Mouse (Mus musculus) myocyte (in vitro differentiated cells): ENCODE measurements around the gene Msi2. TPM values are rescaled to one million over a fixed set of nuclear protein-coding genes. Genes with fewer than 3 reads are reported as not detected.

Experiments
- H3K27me3 ChIP-seq: one replicate; pipeline ENCODE4 v1.6.1; 2011; ENCODE audit not compliant: control insufficient read depth, insufficient read depth, insufficient read length
- H3K36me3 ChIP-seq: one replicate; pipeline ENCODE4 v1.6.1; 2011; ENCODE audit not compliant: control insufficient read depth, insufficient read depth
- H3K4me2 ChIP-seq: one replicate; pipeline ENCODE4 v1.6.1; 2011; ENCODE audit warnings: low read depth, control low read depth
- H3K4me3 ChIP-seq: one replicate; pipeline ENCODE4 v1.5.1; 2011; ENCODE audit warnings: mild to moderate bottlenecking, control low read depth, moderate library complexity
- H3K79me2 ChIP-seq: one replicate; pipeline ENCODE4 v1.6.1; 2011; ENCODE audit not compliant: control insufficient read depth, insufficient read depth
- H3ac ChIP-seq: one replicate; pipeline ENCODE4 v1.6.1; 2011; ENCODE audit not compliant: control insufficient read depth, insufficient read length
- CEBPB ChIP-seq: IDR thresholded peaks from 2 replicates; pipeline ENCODE4 v1.6.1; 2011; ENCODE audit warnings: mild to moderate bottlenecking, moderate library complexity; ENCODE audit not compliant: poor library complexity, insufficient read depth, severe bottlenecking
- E2F4 ChIP-seq: IDR thresholded peaks from one replicate; pipeline ENCODE4 v1.6.1; 2011; ENCODE audit warnings: mild to moderate bottlenecking, control low read depth, moderate library complexity; ENCODE audit not compliant: insufficient read depth
- MAX ChIP-seq: IDR thresholded peaks from one replicate; pipeline ENCODE4 v1.6.1; 2011; ENCODE audit warnings: low read depth, mild to moderate bottlenecking, control low read depth
- MYOD1 ChIP-seq, 3 experiments: IDR thresholded peaks; one replicate each; pipeline ENCODE4 v1.6.1; 2011; ENCODE audit warnings: control low read depth in 2 of 3, low read depth in 2 of 3, mild to moderate bottlenecking in 2 of 3, moderate library complexity in 1 of 3; ENCODE audit not compliant: insufficient read length in 2 of 3, control insufficient read depth in 1 of 3
- MYOG ChIP-seq, 3 experiments: IDR thresholded peaks; one replicate each; pipeline ENCODE4 v1.6.1; 2011; ENCODE audit warnings: control low read depth in 2 of 3, low read depth in 2 of 3, mild to moderate bottlenecking in 2 of 3; ENCODE audit not compliant: insufficient read length in 2 of 3, control insufficient read depth in 1 of 3, insufficient read depth in 1 of 3
- POLR2A ChIP-seq: IDR thresholded peaks from one replicate; pipeline ENCODE4 v1.6.1; 2011; ENCODE audit warnings: low read depth, mild to moderate bottlenecking, control low read depth, moderate library complexity; ENCODE audit not compliant: insufficient read length
- POLR2AphosphoS2 ChIP-seq: IDR thresholded peaks from one replicate; pipeline ENCODE4 v1.6.1; 2011; ENCODE audit warnings: low read depth, control low read depth; ENCODE audit not compliant: insufficient read length
- REST ChIP-seq: IDR thresholded peaks from one replicate; pipeline ENCODE4 v1.6.1; 2011; ENCODE audit warnings: mild to moderate bottlenecking, control low read depth, moderate library complexity; ENCODE audit not compliant: insufficient read depth, insufficient read length
- SRF ChIP-seq: IDR thresholded peaks from one replicate; pipeline ENCODE4 v1.6.1; 2011; ENCODE audit warnings: low read depth; ENCODE audit not compliant: control insufficient read depth, insufficient read length
- TCF12 ChIP-seq: IDR thresholded peaks from one replicate; pipeline ENCODE4 v1.6.1; 2011; ENCODE audit warnings: mild to moderate bottlenecking, control low read depth; ENCODE audit not compliant: poor library complexity, insufficient read depth, severe bottlenecking
- TCF3 ChIP-seq: IDR thresholded peaks from one replicate; pipeline ENCODE4 v1.6.1; 2011; ENCODE audit warnings: low read depth, control low read depth; ENCODE audit not compliant: insufficient read length
- USF1 ChIP-seq: IDR thresholded peaks from one replicate; pipeline ENCODE4 v1.6.1; 2011; ENCODE audit warnings: low read depth, mild to moderate bottlenecking, control low read depth, moderate library complexity
- polyA plus RNA-seq: library from polyadenylated mRNA; unstranded; fragments of >200 nt; fragmentation: generic; extraction: Trizol; gene quantifications from one replicate; pipeline ENCODE4 v1.2.1, GENCODE M21; 2012; ENCODE audit warnings: missing spikeins

Gene Msi2
- polyA plus RNA-seq, 1 experiment, result 37.9 TPM

DNA sequence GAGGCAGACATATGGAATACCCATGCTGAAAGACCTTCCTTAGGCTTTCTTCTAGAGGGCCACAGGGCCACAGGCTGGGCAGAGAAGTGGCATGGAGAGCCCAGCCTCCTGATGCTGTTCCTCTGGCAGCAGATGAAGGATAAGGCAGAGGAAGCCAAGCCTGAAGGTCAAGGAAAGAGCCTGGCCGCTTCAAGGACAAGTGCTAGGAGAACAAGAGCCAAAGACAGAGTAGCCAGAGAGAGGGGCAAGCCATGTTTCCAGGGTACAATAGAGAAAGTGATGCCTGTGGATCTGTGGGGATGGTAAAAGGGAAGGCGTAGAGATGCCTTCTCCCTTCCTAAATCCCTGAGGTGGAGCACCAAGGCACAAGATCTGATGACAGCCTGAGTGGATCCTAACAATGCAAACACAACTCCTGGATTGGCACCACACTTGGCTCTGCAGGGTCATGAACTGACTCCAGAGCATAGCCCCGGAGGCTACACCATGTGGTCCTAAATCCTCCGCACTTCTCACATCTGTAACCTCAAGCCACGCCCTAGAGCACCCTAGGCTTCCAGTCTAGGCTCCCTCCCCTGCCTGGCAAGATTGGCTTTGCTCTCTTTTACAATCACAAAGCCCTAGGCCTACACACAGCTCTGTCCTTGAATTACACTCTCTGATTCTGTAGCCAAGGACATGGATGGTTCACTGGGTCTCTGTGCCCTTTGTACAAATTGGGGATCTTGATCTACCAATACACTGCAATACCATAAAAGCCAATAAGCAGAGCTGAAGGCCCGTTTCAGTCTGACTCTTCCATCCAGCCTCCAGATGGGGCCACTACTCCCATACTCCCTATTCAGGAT, 202.4 kb downstream of the Msi2 start:
- Histone ChIP-seq H3K79me2 (peaks cover 5% of the 10 kb centered on the region), H3K27me3 (no peaks in the 10 kb centered on the region), H3ac (no peak overlapping the region), H3K36me3 (no peaks in the 10 kb centered on the region), H3K4me2 (no peak overlapping the region), H3K4me3 (no peak overlapping the region)
- no peak for TF ChIP-seq MYOD1 (IDR thresholded peaks at IDR 0.05; ENCODE audit: control insufficient read depth in 1 of 3, insufficient read length in 2 of 3, low read depth in 2 of 3)
- no peak for TF ChIP-seq MAX
- TF ChIP-seq E2F4, result no peak
- no peak for TF ChIP-seq USF1
- no peak for TF ChIP-seq POLR2AphosphoS2
- no peak for TF ChIP-seq TCF12
- TF ChIP-seq TCF3, result no peak
- TF ChIP-seq MYOG (IDR thresholded peaks at IDR 0.05; ENCODE audit: control insufficient read depth in 1 of 3, insufficient read depth in 1 of 3, insufficient read length in 2 of 3, low read depth in 2 of 3), result no peak
- no peak for TF ChIP-seq REST
- TF ChIP-seq POLR2A, result no peak
- TF ChIP-seq SRF, result no peak
- no peak for TF ChIP-seq CEBPB

GRCm38 (mm10) chr11:88515267-88515666, 203.0 kb downstream of the Msi2 start:
- H3K4me2 ChIP-seq, result no peak overlapping the region
- H3K4me3 ChIP-seq, result no peak overlapping the region
- H3ac ChIP-seq, result no peak overlapping the region
- no peaks in the 10 kb centered on the region for H3K36me3 ChIP-seq
- TF ChIP-seq MYOG (IDR thresholded peaks at IDR 0.05; ENCODE audit: control insufficient read depth in 1 of 3, insufficient read depth in 1 of 3, insufficient read length in 2 of 3, low read depth in 2 of 3), result no peak
- no peak for TF ChIP-seq E2F4
- TF ChIP-seq MYOD1 (IDR thresholded peaks at IDR 0.05; ENCODE audit: control insufficient read depth in 1 of 3, insufficient read length in 2 of 3, low read depth in 2 of 3), result no peak
- TF ChIP-seq POLR2AphosphoS2, result no peak
- TF ChIP-seq TCF3, result no peak
- no peak for TF ChIP-seq CEBPB
- no peak for TF ChIP-seq MAX
- TF ChIP-seq POLR2A, result no peak
- no peak for TF ChIP-seq SRF
- TF ChIP-seq TCF12, result no peak
- TF ChIP-seq USF1, result no peak
- no peak for TF ChIP-seq REST
- peaks cover 5% of the 10 kb centered on the region for H3K79me2 ChIP-seq
- no peaks in the 10 kb centered on the region for H3K27me3 ChIP-seq

DNA sequence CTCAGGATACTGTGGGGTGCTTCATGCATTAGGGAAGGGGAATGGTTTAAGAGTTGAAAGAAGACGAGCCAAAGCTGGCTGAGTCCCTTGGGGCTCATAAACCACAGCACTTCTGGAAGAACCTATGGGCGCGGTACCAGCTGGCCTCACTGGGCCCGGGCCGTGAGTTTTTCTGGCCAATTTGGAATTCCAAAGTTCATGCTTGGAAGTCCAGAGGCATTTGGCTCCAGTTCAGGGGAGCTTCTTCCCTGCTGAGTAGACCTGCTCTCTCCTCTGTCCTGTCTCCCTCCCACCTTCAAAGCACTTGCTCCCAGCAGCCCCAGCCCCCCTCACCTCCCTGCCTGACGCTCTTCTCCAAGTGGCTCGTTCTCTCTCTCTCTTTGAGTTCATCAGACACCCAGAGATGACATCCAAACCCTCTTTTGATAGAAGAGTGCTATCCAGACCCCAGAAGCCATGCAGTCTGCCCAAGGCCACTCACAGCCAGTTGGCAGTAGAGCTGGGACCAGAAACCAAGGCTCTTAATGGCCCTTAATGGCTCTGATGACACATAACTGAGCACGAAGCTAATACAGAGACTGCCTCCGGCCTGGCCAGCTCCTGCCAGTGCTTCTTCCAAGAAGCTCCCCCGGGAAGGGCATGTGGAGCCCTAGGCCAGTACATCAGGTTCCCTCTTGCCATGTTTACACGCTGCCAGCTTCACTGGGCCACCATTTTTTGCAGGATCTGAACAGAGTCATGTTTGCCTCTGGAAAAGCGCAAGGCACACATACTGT, 204.0 kb downstream of the Msi2 start:
- Histone ChIP-seq H3ac (no peak overlapping the region), H3K27me3 (no peaks in the 10 kb centered on the region), H3K79me2 (peaks cover 5% of the 10 kb centered on the region), H3K4me3 (no peak overlapping the region), H3K36me3 (no peaks in the 10 kb centered on the region), H3K4me2 (peak overlapping the region; percentile 7)
- no peak for TF ChIP-seq POLR2A
- peak in 1 of 3 experiments; percentile 38 for TF ChIP-seq MYOG (IDR thresholded peaks at IDR 0.05; ENCODE audit: control insufficient read depth in 1 of 3, insufficient read depth in 1 of 3, insufficient read length in 2 of 3, low read depth in 2 of 3)
- TF ChIP-seq CEBPB, result no peak

GRCm38 (mm10) chr11:88512580-88512979, 205.7 kb downstream of the Msi2 start:
- peaks cover 6% of the 10 kb centered on the region for H3K79me2 ChIP-seq
- H3ac ChIP-seq, result no peak overlapping the region
- no peak overlapping the region for H3K4me2 ChIP-seq
- no peaks in the 10 kb centered on the region for H3K27me3 ChIP-seq
- no peak overlapping the region for H3K4me3 ChIP-seq
- no peak for TF ChIP-seq E2F4
- peak in 1 of 3 experiments; percentile 42 for TF ChIP-seq MYOG (IDR thresholded peaks at IDR 0.05; ENCODE audit: control insufficient read depth in 1 of 3, insufficient read depth in 1 of 3, insufficient read length in 2 of 3, low read depth in 2 of 3)
- peak in 1 of 3 experiments; percentile 26 for TF ChIP-seq MYOD1 (IDR thresholded peaks at IDR 0.05; ENCODE audit: control insufficient read depth in 1 of 3, insufficient read length in 2 of 3, low read depth in 2 of 3)
- TF ChIP-seq MAX, result no peak
- TF ChIP-seq TCF3, result no peak
- no peak for TF ChIP-seq USF1
- H3K36me3 ChIP-seq, result no peaks in the 10 kb centered on the region
